Mouse (Mus musculus) liver, embryonic 14.5 days (tissue): Measurements from ENCODE around the gene Mindy1.

Source experiments
- CTCF ChIP-seq: IDR thresholded peaks from 2 replicates; pipeline ENCODE4 v1.5.1; 2016; ENCODE audit warnings: antibody characterized with exemption, low read depth, control low read depth
- EP300 ChIP-seq: IDR thresholded peaks from 2 replicates; pipeline ENCODE4 v1.6.1; 2016; ENCODE audit warnings: antibody characterized with exemption, low read depth

DNA sequence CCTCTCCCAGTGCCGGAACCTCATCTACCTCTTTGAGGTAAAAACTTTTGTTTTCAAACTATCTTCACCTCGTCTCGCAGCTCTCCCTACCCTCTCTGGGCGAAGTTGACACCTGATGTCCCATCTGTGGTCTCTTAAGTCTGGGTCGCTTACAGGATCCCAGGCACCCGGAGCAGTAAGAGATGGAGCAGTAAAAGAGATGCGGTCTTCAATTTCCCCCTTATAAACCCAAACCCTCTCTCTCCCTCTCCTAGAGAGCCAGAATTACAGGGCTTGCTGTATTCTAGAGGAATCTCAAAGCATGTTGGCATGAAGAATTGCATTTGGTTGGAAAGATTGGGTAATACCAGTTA, 2.4 kb downstream of the Mindy1 start:
- TF ChIP-seq CTCF (no peak), EP300 (no peak)
